Mouse (Mus musculus) layer of hippocampus, adult 9-10 months (tissue): Measurements from ENCODE around the gene 6430531B16Rik.

ENCODE experiments used
- DNase-seq: peaks from one replicate; pipeline ENCODE4 v3.0.0; 2022; ENCODE audit warnings: low spot score

Gene 6430531B16Rik

DNA sequence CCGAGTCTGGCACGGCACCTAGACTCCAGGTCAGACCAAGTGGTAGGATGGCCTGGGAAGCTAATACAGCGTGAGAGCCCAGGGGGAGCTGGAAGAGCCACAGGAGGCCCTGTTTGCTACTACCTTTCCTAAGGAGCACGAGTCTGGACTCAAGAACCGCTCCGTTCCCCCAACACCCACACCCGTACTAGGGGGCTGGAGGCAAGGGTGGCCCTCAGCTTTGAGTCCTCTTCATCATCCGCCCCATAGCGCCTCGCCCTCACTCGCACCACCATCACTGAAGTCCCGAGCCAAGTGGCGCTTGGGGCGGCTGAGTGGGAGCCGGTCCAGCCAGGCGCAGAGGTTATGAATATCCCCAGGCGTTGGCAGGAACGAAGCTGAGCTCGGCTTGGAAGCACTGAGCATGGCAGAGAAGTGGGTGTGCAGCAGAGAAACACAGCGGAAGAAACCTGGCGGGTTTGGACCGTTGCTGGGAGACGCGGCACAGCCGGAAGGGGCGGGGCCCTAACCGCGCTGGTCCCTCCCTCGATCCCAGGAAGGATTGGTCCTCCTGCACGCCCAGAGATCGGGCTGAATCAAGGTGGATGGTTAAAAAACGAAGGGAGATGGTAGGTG, at the start of gene 6430531B16Rik:
Gene 6430531B16Rik (minus strand): TSS at position 478 of the 615 bp plus-strand sequence.
- DNase-seq: peak; percentile 62

DNA sequence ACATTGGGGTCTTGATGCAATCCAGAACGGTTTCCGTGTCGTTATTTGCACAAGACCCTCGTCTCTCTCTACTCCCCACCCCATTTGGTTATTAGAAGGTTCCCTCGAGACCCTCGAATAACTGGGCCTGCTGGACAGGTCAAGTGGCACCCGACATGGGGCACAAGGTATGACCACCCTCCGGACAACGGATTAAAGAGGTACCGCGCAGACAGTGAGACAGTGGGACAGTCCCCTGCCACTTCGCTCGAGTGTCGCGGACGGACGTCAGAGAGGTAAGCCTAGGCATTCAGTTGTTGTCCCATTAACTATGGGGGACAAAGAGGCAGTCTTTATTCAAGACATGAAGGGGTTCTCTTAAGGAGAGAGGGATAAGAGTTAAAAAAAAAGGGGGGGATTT, 32.8 kb upstream of the 6430531B16Rik start:
- DNase-seq: no peak

- no peak for DNase-seq
Observed at GRCm38 (mm10) chr7:140007781-140008180, 29.2 kb upstream of the 6430531B16Rik start.

- no peak for DNase-seq
Observed at GRCm38 (mm10) chr7:140006861-140007611, 28.5 kb upstream of the 6430531B16Rik start.

DNA sequence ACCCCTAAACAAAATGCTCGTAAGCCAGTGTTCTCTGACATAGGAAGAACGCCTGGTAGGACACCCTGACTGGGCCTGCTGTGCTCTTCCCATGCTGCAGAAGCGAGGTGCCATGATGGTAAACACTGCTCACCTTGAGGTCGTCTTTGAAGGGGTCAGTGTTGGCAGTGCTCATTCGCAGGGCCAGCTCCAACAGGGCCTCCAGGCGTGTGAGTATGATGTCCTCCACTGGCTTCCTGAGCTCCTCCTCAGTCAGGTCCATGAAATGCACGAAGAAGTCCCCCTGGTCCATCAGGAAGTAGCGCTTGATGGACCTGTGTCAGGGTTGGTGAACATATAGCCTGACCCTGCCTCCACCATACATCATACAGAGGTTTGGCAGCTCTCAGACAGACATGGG, 26.1 kb upstream of the 6430531B16Rik start:
- DNase-seq: no peak

- DNase-seq: no peak
Observed at GRCm38 (mm10) chr7:140001086-140001740, 22.7 kb upstream of the 6430531B16Rik start.

DNA sequence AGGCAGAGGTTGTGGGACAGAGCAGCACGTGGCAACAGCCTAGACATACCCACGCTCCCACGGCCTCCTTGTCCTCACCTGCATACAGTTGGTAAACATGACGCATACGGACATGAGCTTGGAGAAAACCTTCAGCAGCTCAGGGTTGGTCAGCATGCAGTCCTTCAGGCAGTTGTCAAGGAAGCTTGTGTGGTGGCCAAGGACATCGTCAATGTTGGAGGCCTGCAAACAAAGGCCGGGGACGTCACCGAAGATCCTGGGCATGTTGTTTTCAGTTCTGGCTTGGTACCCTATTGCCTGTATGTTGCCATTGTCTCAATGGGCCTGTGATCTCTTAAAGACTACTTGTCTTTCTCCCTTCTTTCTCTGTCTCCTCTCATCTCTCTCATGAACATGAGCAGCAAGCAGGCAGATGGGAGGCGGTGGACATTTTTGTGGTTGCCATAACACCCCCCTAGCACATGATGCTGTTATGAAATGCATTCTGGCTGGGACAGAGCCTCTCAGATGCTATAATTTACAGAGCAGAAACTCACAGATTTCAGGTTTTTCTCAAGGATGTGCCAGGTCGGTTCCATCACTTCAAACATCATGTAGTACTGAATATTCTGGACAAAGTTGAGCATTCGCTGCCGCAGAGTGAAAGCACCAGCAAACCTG, 20.3 kb upstream of the 6430531B16Rik start:
- no peak for DNase-seq

- peak; percentile 48 for DNase-seq
Observed at GRCm38 (mm10) chr7:139994676-139995075, 16.1 kb upstream of the 6430531B16Rik start.

DNA sequence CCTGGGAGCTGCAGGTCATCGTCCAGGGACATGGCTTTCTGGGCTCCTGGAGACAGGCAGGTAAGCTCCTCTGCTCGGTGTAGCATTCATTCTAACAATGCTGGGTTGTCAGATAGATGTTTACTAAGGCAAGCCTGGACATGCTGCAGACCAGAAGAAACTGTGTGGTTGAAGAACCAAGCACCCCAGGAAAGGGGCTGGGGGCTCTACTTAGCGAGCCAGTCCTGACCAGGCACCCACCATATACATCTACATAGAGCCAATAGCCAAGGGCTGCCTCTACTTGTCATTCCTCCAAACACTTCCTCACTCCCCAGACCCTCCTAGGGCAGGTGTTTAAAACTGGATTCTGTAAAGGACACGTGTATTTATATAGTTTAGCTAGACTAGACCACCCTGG, 15.6 kb upstream of the 6430531B16Rik start:
- no peak for DNase-seq

GRCm38 (mm10) chr7:139993532-139993931, 15.0 kb upstream of the 6430531B16Rik start:
- DNase-seq: no peak

- no peak for DNase-seq
Observed at GRCm38 (mm10) chr7:139992406-139992805, 13.9 kb upstream of the 6430531B16Rik start, which contains the start of gene Adam8. Gene Adam8 (minus strand): TSS chr7:139992562.

DNA sequence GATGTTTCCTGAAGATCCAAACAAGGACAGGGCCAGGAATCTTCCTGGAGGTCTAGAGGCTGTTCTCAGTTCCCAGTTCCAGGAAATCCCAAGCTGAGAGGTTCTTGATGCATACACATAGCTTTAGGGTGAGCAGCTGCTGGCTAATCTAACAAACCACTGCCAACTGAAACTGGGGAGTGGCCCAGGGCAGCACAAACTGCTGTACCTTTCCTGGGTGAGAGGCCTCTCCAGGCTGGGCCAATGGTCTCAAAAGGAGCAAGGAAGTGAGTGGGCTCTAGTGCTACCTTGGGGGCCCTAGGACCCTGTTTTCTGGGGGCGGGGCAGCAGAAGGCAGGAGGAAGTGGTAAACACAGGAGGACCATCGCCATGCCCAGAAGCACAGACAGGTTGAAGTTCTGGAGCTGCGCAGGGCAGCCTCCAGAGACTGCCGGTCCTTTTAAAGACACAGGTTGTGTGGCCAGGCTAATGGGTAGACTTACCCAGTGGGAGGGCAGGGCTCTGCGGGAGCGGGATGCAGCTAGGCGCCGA, 12.4 kb upstream of the 6430531B16Rik start:
- DNase-seq: no peak

- DNase-seq: no peak
Observed at GRCm38 (mm10) chr7:139988272-139988671, 9.7 kb upstream of the 6430531B16Rik start.

- DNase-seq: no peak
Observed at GRCm38 (mm10) chr7:139984505-139984904, 6.0 kb upstream of the 6430531B16Rik start.

- no peak for DNase-seq
Observed at GRCm38 (mm10) chr7:139982058-139982457, 3.5 kb upstream of the 6430531B16Rik start.

GRCm38 (mm10) chr7:139980778-139981177, 2.2 kb upstream of the 6430531B16Rik start:
- DNase-seq: no peak

DNA sequence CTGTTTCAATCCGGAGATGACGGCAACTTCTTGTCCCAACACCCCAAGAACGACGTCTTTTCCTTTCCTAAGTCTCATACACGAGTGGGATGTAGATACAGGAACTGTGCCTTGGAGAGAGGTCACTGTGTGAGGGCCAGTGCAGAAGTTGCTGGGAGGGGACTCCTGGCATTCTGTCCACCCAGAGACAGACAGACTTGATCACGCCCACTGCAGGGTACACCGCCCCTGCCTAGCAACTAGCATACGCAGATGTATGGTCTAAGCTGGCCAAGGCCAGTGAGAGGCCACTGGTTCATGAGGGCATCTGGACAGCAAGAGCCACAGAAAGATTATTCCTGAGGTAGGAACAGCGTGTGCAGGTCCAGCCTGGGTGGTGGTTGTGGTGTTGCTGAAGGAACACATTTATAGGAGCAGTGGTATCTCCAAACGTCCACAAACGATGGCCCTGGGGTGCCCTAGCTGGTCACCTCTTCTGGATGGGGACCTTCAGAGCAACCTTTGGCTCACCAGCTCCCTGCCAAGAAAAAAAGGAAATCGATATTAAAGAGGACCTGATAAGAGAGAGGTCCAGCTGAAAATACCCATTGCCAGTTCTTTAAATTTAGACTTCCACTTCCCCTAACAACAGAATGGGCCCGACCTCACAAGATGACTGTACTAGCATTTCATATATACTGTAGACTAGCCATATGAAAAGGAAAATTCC, 610 bp upstream of the 6430531B16Rik start:
- DNase-seq: no peak

DNA sequence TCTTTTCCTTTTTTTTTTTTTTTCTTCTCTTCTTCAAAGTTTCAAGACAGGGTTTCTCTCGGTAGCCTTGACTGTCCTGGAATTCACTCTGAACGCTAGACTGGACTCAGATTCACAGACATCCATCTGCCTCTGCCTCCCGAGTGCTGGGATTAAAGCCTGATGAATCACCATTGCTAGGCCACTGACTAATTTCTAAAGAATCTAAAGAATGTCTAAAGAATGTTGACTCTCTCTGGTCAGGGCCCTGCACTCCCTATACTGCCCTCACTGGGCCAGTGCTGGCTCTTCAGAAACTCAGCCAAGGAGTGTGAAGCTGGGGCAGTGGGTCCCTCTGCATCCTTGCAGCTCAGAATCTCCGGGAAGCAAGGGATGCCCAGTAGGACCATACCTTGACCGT, 3.1 kb downstream of the 6430531B16Rik start:
- DNase-seq: no peak

GRCm38 (mm10) chr7:139974307-139974706, 4.2 kb downstream of the 6430531B16Rik start:
- DNase-seq: no peak

GRCm38 (mm10) chr7:139972923-139973331, 5.6 kb downstream of the 6430531B16Rik start:
- no peak for DNase-seq

- DNase-seq: no peak
Observed at GRCm38 (mm10) chr7:139971436-139971835, 7.1 kb downstream of the 6430531B16Rik start.

DNA sequence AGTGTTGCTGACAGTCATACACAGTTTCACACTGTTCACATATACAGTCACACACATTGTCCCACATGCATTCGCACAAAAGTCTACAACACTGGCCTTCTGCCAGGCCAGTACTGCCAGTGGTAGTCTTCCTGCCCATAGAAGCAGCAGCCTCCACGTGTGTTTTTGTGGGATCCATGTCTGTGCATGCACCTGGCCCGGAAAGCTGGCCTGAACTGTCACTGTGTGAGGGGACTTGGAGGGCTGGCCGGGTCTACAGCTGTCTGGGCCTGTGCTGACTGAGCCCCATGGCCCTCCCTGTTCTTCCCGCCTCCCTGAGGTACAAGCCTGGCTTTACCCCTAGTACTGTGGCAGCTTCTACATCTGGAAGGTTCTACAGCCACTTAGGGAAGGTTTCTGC, 7.6 kb downstream of the 6430531B16Rik start:
- no peak for DNase-seq
